Mouse (Mus musculus) kidney, postnatal 0 days (tissue): ENCODE measurements around the gene Pfkfb4. TPM values are rescaled to one million over a fixed set of nuclear protein-coding genes. Genes with fewer than 3 reads are reported as not detected.
A peak's percentile ranks its signal among the peaks of the same experiment; 100 is the strongest.

Source experiments
- ATAC-seq: fragments of 200-750 bp; cut with Nextera tagmentation; replicated peaks from 2 replicates; pipeline ENCODE4 v1.8.0; 2017; ENCODE audit warnings: low read depth, moderate number of reproducible peaks, moderate TSS enrichment, moderate library complexity; ENCODE audit not compliant: low FRiP score
- DNase-seq: peaks from one replicate; pipeline ENCODE4 v3.0.0-alpha.2; 2016; ENCODE audit warnings: low spot score
- H3K27ac ChIP-seq: fragments of 300-500 bp; sonication (generic); 2 replicates; pipeline ENCODE4 v1.5.1; 2014; ENCODE audit warnings: mild to moderate bottlenecking
- H3K27me3 ChIP-seq: fragments of 300-500 bp; sonication (generic); 2 replicates; pipeline ENCODE4 v1.6.1; 2014; ENCODE audit warnings: low read length, mixed read lengths; ENCODE audit not compliant: insufficient read depth
- H3K36me3 ChIP-seq: fragments of 300-500 bp; sonication (generic); 2 replicates; pipeline ENCODE4 v1.6.1; 2014; ENCODE audit warnings: low read length, mixed read lengths; ENCODE audit not compliant: insufficient read depth
- H3K4me1 ChIP-seq: fragments of 300-500 bp; sonication (generic); replicated peaks from 2 replicates; pipeline ENCODE4 v1.6.1; 2014; ENCODE audit warnings: antibody characterized with exemption, low read length, mixed read lengths; ENCODE audit not compliant: insufficient read depth
- H3K4me2 ChIP-seq: fragments of 300-500 bp; sonication (generic); 2 replicates; pipeline ENCODE4 v1.6.1; 2014; ENCODE audit warnings: mild to moderate bottlenecking, low read length, moderate library complexity, mixed read lengths
- H3K4me3 ChIP-seq: fragments of 300-500 bp; sonication (generic); replicated peaks from 2 replicates; pipeline ENCODE4 v1.5.1; 2014; ENCODE audit warnings: low read depth, low read length
- H3K9ac ChIP-seq: fragments of 300-500 bp; sonication (generic); 2 replicates; pipeline ENCODE4 v1.6.1; 2014; ENCODE audit warnings: low read depth, low read length
- H3K9me3 ChIP-seq: fragments of 300-500 bp; sonication (generic); replicated peaks from 2 replicates; pipeline ENCODE4 v1.6.1; 2016; ENCODE audit warnings: low read length, inconsistent platforms, mixed read lengths
- CTCF ChIP-seq: IDR thresholded peaks from 2 replicates; pipeline ENCODE4 v1.5.1; 2016; ENCODE audit warnings: antibody characterized with exemption, low read depth, mild to moderate bottlenecking, moderate library complexity
- WGBS: fragments of 180-500 bp; shearing (Covaris S2); extraction: QIAGEN DNeasy Blood & Tissue Kit; methylation state at CpG from one replicate; pipeline ENCODE4 v1.1.7; 2014; 5-methylcytosine and 5-hydroxymethylcytosine counted together
- polyA plus RNA-seq: library from polyadenylated mRNA; unstranded; fragments of >200 nt; fragmentation: Nextera tagmentation; extraction: Ambion mirVana; gene quantifications from 2 replicates; pipeline ENCODE4 v1.2.1, GENCODE M21; 2015

Pfkfb4 gene
- polyA plus RNA-seq, 1 experiment from 2014 or later: 5.8 TPM

- Histone ChIP-seq H3K4me1 (peaks cover 20% of the 10 kb centered on the region; the same call in 1 of the 2 replicates), H3K27ac (no peak overlapping the region), H3K9me3 (no peaks in the 10 kb centered on the region), H3K4me3 (no peak overlapping the region), H3K9ac (no peak overlapping the region), H3K4me2 (no peak overlapping the region), H3K36me3 (peaks cover 23% of the 10 kb centered on the region; the same call in 1 of the 2 replicates), H3K27me3 (no peaks in the 10 kb centered on the region)
- TF ChIP-seq CTCF: no peak
- no peak for ATAC-seq
- 95% methylated on average over 5 of the region's 5 CpGs for WGBS
- DNase-seq: no peak
Observed at GRCm38 (mm10) chr9:109057543-109057942, 66.0 kb downstream of the Pfkfb4 start.

GRCm38 (mm10) chr9:109058006-109058765 lies 66.6 kb downstream of the Pfkfb4 start:
- ATAC-seq (no peak), DNase-seq (no peak)
- H3K4me1 ChIP-seq: peaks cover 20% of the 10 kb centered on the region; the same call in 1 of the 2 replicates
- peak overlapping the region; percentile 56 for H3K9ac ChIP-seq
- H3K27ac ChIP-seq: peak overlapping the region; percentile 90
- H3K9me3 ChIP-seq: no peaks in the 10 kb centered on the region
- peak overlapping the region; percentile 63 for H3K4me2 ChIP-seq
- WGBS: 93% methylated on average over 19 of the region's 19 CpGs
- H3K27me3 ChIP-seq: no peaks in the 10 kb centered on the region
- H3K36me3 ChIP-seq: peaks cover 25% of the 10 kb centered on the region; the same call in 1 of the 2 replicates
- peak overlapping the region; percentile 37 for H3K4me3 ChIP-seq
- no peak for TF ChIP-seq CTCF

- peaks cover 33% of the 10 kb centered on the region for H3K36me3 ChIP-seq
- 8% methylated on average over 15 of the region's 15 CpGs for WGBS
- H3K4me3 ChIP-seq: peak within 1 kb of the TSS; percentile 37
- peak within 1 kb of the TSS; percentile 63 for H3K4me2 ChIP-seq
- DNase-seq: peak; percentile 96
- H3K27me3 ChIP-seq: no peaks in the 10 kb centered on the region
- peak; percentile 85 for ATAC-seq
- H3K4me1 ChIP-seq: peaks cover 17% of the 10 kb centered on the region; the same call in 1 of the 2 replicates
- peak within 1 kb of the TSS; percentile 90 for H3K27ac ChIP-seq
- peak within 1 kb of the TSS; percentile 56 for H3K9ac ChIP-seq
- TF ChIP-seq CTCF: peak; percentile 99
- no peaks in the 10 kb centered on the region for H3K9me3 ChIP-seq
Observed at GRCm38 (mm10) chr9:109059136-109059903, 67.7 kb downstream of the Pfkfb4 start, which contains the start of gene Trex1. Gene Trex1 (minus strand): TSS chr9:109059734.

- Histone ChIP-seq H3K9ac (no peak overlapping the region), H3K4me2 (no peak overlapping the region), H3K27ac (no peak overlapping the region), H3K4me3 (no peak overlapping the region), H3K4me1 (peaks cover 11% of the 10 kb centered on the region; the same call in 1 of the 2 replicates), H3K36me3 (peaks cover 43% of the 10 kb centered on the region), H3K9me3 (no peaks in the 10 kb centered on the region), H3K27me3 (no peaks in the 10 kb centered on the region)
- WGBS: 91% methylated on average over 16 of the region's 16 CpGs
- DNase-seq (no peak), ATAC-seq (peak; percentile 6; the same call in 1 of the 2 replicates)
- TF ChIP-seq CTCF: no peak
Observed at GRCm38 (mm10) chr9:109060184-109060897, 68.8 kb downstream of the Pfkfb4 start.

- no peak overlapping the region for H3K4me3 ChIP-seq
- 89% methylated on average over 5 of the region's 5 CpGs for WGBS
- H3K36me3 ChIP-seq: peaks cover 48% of the 10 kb centered on the region
- no peak overlapping the region for H3K4me2 ChIP-seq
- H3K27me3 ChIP-seq: no peaks in the 10 kb centered on the region
- H3K9ac ChIP-seq: no peak overlapping the region
- H3K4me1 ChIP-seq: peaks cover 10% of the 10 kb centered on the region; the same call in 1 of the 2 replicates
- DNase-seq: no peak
- ATAC-seq: no peak
- no peak for TF ChIP-seq CTCF
- H3K27ac ChIP-seq: no peak overlapping the region
- no peaks in the 10 kb centered on the region for H3K9me3 ChIP-seq
Observed at GRCm38 (mm10) chr9:109060898-109061295, 69.3 kb downstream of the Pfkfb4 start.
